Mouse (Mus musculus) embryonic facial prominence, embryonic 15.5 days (tissue): ENCODE measurements around the gene Rnf103. TPM values are rescaled to one million over a fixed set of nuclear protein-coding genes. Genes with fewer than 3 reads are reported as not detected.
A peak's percentile ranks its signal among the peaks of the same experiment; 100 is the strongest.

Source experiments
- ATAC-seq: fragments of 200-750 bp; cut with Nextera tagmentation; 2 replicates; pipeline ENCODE4 v1.8.0; 2017; ENCODE audit warnings: low read depth, moderate TSS enrichment; ENCODE audit not compliant: insufficient number of reproducible peaks, low FRiP score, low TSS enrichment
- H3K27ac ChIP-seq: fragments of 300-500 bp; sonication (generic); replicated peaks from 2 replicates; pipeline ENCODE4 v1.5.1; 2015; ENCODE audit warnings: mild to moderate bottlenecking, inconsistent platforms
- H3K27me3 ChIP-seq: fragments of 300-500 bp; sonication (generic); 2 replicates; pipeline ENCODE4 v1.6.1; 2015; ENCODE audit warnings: inconsistent platforms
- H3K36me3 ChIP-seq: fragments of 300-500 bp; sonication (generic); 2 replicates; pipeline ENCODE4 v1.6.1; 2015; ENCODE audit warnings: mild to moderate bottlenecking, inconsistent platforms
- H3K4me1 ChIP-seq: fragments of 300-500 bp; sonication (generic); 2 replicates; pipeline ENCODE4 v1.6.1; 2015; ENCODE audit warnings: inconsistent platforms
- H3K4me2 ChIP-seq: fragments of 300-500 bp; sonication (generic); replicated peaks from 2 replicates; pipeline ENCODE4 v1.6.1; 2015; ENCODE audit warnings: mild to moderate bottlenecking, inconsistent platforms
- H3K4me3 ChIP-seq: fragments of 300-500 bp; sonication (generic); replicated peaks from 2 replicates; pipeline ENCODE4 v1.5.1; 2015; ENCODE audit warnings: mild to moderate bottlenecking, inconsistent platforms
- H3K9ac ChIP-seq: fragments of 300-500 bp; sonication (generic); 2 replicates; pipeline ENCODE4 v1.6.1; 2015; ENCODE audit warnings: inconsistent platforms
- H3K9me3 ChIP-seq: fragments of 300-500 bp; sonication (generic); replicated peaks from 2 replicates; pipeline ENCODE4 v1.6.1; 2016; ENCODE audit warnings: inconsistent platforms
- WGBS: fragments of 180-500 bp; shearing (Covaris S2); methylation state at CpG from one replicate; pipeline ENCODE4 v1.1.7; 2015; 5-methylcytosine and 5-hydroxymethylcytosine counted together
- polyA plus RNA-seq: library from polyadenylated mRNA; unstranded; fragments of >200 nt; fragmentation: Nextera tagmentation; extraction: Ambion mirVana; gene quantifications from 2 replicates; pipeline ENCODE4 v1.2.1, GENCODE M21; 2015

Rnf103 gene
- polyA plus RNA-seq, 1 experiment from 2014 or later = 18.2 TPM

GRCm38 (mm10) chr6:71530176-71530575 is 36.5 kb downstream of the Rnf103 start:
- ATAC-seq = no peak
- WGBS = 82% methylated on average over 8 of the region's 8 CpGs
- Histone ChIP-seq H3K36me3 (no peaks in the 10 kb centered on the region), H3K4me3 (no peak overlapping the region), H3K9me3 (no peaks in the 10 kb centered on the region), H3K4me1 (no peaks in the 10 kb centered on the region), H3K27me3 (no peaks in the 10 kb centered on the region), H3K27ac (no peak overlapping the region), H3K4me2 (no peak overlapping the region), H3K9ac (no peak overlapping the region)

- H3K27ac ChIP-seq = no peak overlapping the region
- no peak overlapping the region for H3K4me2 ChIP-seq
- H3K4me1 ChIP-seq = no peaks in the 10 kb centered on the region
- H3K27me3 ChIP-seq = no peaks in the 10 kb centered on the region
- no peaks in the 10 kb centered on the region for H3K9me3 ChIP-seq
- no peaks in the 10 kb centered on the region for H3K36me3 ChIP-seq
- ATAC-seq = no peak
- H3K9ac ChIP-seq = no peak overlapping the region
- no peak overlapping the region for H3K4me3 ChIP-seq
Measured at GRCm38 (mm10) chr6:71537286-71537685, 43.6 kb downstream of the Rnf103 start.

GRCm38 (mm10) chr6:71543686-71544499 is 50.2 kb downstream of the Rnf103 start, which contains the start of gene Chmp3:
TSS of gene Chmp3 (plus strand) at chr6:71543797.
- WGBS = under 1% methylated on average over 59 of the region's 59 CpGs

GRCm38 (mm10) chr6:71555507-71555951 is 61.8 kb downstream of the Rnf103 start:
- Histone ChIP-seq H3K4me2 (no peak overlapping the region), H3K9me3 (no peaks in the 10 kb centered on the region)
- no peak for ATAC-seq

More at GRCm38 (mm10) chr6:71543686-71544499, 50.2 kb downstream of the Rnf103 start, which contains the start of gene Chmp3:
- peak within 1 kb of the TSS; percentile 98 for H3K27ac ChIP-seq
- H3K36me3 ChIP-seq = 0 out of 2 replicates have a peak, but pooled peaks cover 2% of the 10 kb centered on the region
- no peaks in the 10 kb centered on the region for H3K9me3 ChIP-seq
- peak; percentile 98 for ATAC-seq
- peak within 1 kb of the TSS; percentile 86 for H3K9ac ChIP-seq
- H3K4me3 ChIP-seq = peak within 1 kb of the TSS; percentile 80
- H3K4me1 ChIP-seq = peaks cover 6% of the 10 kb centered on the region; the same call in 1 of the 2 replicates
- no peaks in the 10 kb centered on the region for H3K27me3 ChIP-seq
- peak within 1 kb of the TSS; percentile 58 for H3K4me2 ChIP-seq

GRCm38 (mm10) chr6:71556826-71557225 is 63.1 kb downstream of the Rnf103 start:
- Histone ChIP-seq H3K9me3 (no peaks in the 10 kb centered on the region), H3K4me1 (no peaks in the 10 kb centered on the region), H3K36me3 (peaks cover 15% of the 10 kb centered on the region; the same call in 1 of the 2 replicates), H3K9ac (no peak overlapping the region), H3K27ac (no peak overlapping the region), H3K27me3 (no peaks in the 10 kb centered on the region), H3K4me3 (no peak overlapping the region), H3K4me2 (no peak overlapping the region)
- WGBS = 91% methylated on average over 2 of the region's 2 CpGs
- no peak for ATAC-seq

More at GRCm38 (mm10) chr6:71555507-71555951, 61.8 kb downstream of the Rnf103 start:
- Histone ChIP-seq H3K4me1 (no peaks in the 10 kb centered on the region), H3K4me3 (no peak overlapping the region), H3K27me3 (no peaks in the 10 kb centered on the region), H3K36me3 (0 out of 2 replicates have a peak, but pooled peaks cover 5% of the 10 kb centered on the region), H3K9ac (no peak overlapping the region), H3K27ac (no peak overlapping the region)
- WGBS = 83% methylated on average over 2 of the region's 2 CpGs

Other genes starting within 250 kb of the Rnf103 start
- gene Krcc1, start 222.2 kb upstream of the Rnf103 start, polyA plus RNA-seq = 47.3 and 52.1 TPM in 2 replicates
- gene Smyd1, start 171.7 kb upstream of the Rnf103 start, polyA plus RNA-seq = 12.6 and 14.6 TPM in 2 replicates
- gene Cd8b1, start 171.1 kb upstream of the Rnf103 start, polyA plus RNA-seq = 0.11 TPM in 1 of 2 replicates, not detected in the other
- not detected in 2 replicates for gene Cd8a, start 120.5 kb upstream of the Rnf103 start, polyA plus RNA-seq
- gene Rmnd5a, start 53.3 kb upstream of the Rnf103 start, polyA plus RNA-seq = 13.0 and 15.5 TPM in 2 replicates
- 69.3 and 79.1 TPM in 2 replicates for gene Chmp3, start 49.9 kb downstream of the Rnf103 start, polyA plus RNA-seq
- gene Kdm3a, start 139.1 kb downstream of the Rnf103 start, polyA plus RNA-seq = 42.3 and 46.8 TPM in 2 replicates
- gene Reep1, start 213.7 kb downstream of the Rnf103 start, polyA plus RNA-seq = 17.2 and 18.7 TPM in 2 replicates